Mouse (Mus musculus): ENCODE measurements around the gene Gm10647.

- TF ChIP-seq GATA1 (IDR thresholded peaks at IDR 0.05; ENCODE audit: borderline replicate concordance, low read length) = no peak
- no peak for TF ChIP-seq FLI1 (IDR thresholded peaks at IDR 0.05; ENCODE audit: low read length)
Observed at GRCm38 (mm10) chr9:66813392-66813791, 16.6 kb downstream of the Gm10647 start.
